Mouse (Mus musculus) megakaryocyte-erythroid progenitor cell, adult 5-6 weeks (primary cell): Measurements from ENCODE around the gene Atp8a2. TPM values are rescaled to one million over a fixed set of nuclear protein-coding genes. Genes with fewer than 3 reads are reported as not detected.

ENCODE experiments used
- ATAC-seq: replicated peaks from 2 replicates; pipeline ENCODE4 v1.8.0; 2016; ENCODE audit warnings: mild to moderate bottlenecking, inconsistent platforms; ENCODE audit not compliant: severe bottlenecking, poor library complexity, low FRiP score, low TSS enrichment
- total RNA-seq, 2 experiments: library from RNA; stranded (forward) in 1 of 2; stranded (reverse) in 1 of 2; fragments of 200-1000, 215-1000 nt in 1 of 2; fragments of >200 nt in 1 of 2; fragmentation: Nextera tagmentation in 1 of 2; gene quantifications; 2 replicates each; pipeline ENCODE4 v1.2.3; 2014 to 2017

Gene Atp8a2
- total RNA-seq, 2 experiments from 2014 or later: 3.3 TPM; not detected in 1

DNA sequence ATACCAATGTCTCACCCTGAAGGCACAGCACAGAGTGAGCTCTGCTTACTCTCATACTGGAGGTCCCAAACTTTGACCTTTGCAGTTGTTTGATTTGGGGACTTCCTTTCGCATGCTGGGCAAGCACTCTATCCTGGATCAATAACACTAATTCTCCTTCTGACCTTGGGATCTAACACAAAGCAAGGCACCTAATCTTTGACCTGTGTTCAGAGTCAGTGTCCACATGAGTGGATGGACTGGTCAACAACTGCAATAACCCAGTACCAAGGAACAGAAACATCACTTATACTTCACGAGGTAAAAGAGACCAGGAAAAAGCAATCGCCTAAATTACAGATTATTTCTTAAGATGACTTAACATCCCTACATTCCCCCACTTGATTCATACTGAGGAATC is 136.0 kb downstream of the Atp8a2 start:
- ATAC-seq: no peak

DNA sequence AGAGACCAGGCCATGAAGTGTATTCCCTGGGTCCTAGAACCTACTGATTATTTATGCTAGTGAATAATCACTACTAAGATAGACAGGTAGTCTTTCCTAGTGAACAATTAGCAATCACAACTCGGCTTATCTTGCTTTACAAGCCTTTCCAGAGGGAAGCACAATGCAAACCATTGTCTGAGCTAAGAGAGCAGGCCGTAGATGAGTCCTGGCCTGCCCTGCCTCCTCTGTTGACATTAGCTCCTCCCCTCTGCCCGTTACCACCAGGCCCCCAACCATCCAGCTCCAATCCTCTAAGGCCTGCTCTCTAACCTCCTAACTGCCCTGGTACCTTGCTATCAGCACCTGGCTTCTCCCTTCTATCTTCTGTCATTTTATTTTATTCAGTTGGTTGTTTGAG is 138.1 kb downstream of the Atp8a2 start:
- ATAC-seq: no peak

DNA sequence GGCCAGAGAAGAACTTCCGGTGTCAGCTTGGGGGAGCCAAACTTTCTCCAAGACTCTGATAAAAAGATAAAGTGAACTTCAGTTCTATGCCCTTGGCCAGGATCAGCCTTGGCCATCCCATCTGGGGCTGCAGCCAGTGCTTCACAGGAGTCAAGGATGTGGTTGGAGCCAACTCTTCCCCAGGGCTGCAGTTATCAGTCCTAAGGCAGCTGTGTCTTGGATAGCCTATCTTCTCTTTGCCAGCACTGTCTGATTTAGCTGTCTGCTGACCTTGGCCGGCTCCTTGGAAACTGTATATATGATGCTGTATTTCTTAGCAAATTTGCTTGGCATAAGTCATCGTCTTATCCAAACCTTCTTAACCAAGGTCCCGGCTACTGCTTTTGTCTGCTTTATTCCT is 141.7 kb downstream of the Atp8a2 start:
- ATAC-seq: peak; percentile 55

DNA sequence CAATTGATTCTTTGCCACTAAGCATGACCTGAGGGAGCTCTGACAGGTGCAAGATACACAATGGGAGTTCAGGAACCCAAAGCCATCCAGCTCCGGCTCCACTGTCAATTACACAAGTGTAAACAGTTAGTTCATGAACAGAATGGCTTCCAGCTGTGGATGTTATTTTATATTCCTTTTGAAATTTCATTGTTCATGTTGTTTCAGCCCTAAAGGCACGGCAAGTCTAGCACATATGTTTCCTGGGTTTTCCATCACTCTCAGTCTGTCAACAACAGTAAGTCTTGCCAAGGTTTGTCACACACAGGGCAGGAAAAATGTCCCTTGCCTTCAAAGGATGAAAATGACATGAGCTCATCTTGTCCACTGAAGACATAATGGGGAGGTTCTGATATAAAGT is 166.3 kb downstream of the Atp8a2 start:
- ATAC-seq: no peak

DNA sequence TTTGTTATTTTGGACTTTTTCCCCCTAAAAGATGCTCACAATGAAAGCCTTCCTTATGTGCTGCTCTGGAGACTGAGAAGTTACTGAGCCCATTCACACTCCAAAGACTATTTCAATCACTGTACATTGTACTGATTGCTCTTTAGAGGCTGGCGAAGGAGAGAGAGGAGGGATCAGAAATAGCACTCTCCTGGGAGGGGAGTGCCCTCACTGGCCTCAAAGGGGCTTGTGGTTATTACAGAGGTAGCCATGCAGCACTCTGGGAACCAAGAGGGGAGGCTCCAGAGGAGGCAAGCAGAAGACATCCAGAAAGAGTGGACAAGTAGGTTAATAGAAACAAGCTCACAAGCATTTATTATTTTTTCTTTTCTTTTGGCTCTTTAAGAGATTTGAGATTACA is 169.8 kb downstream of the Atp8a2 start:
- no peak for ATAC-seq

DNA sequence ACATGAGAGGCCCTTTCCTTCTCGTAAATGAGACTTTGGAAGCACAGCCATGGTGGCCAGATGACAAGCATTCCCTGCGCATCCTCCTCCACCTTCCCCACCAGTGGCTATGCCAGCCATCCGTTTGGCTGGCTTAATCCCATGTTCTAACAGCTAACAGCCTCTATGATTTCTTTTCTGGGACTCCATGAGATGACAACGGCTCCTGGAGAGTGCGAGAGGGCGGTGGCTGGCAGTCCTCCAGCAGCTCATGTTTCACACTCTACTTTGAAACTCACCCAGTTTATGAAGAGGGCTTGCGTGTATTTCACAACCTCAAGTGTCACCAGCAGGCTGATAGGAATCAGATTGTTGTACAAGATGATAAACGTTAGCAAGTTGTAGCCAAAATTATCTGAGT is 170.3 kb downstream of the Atp8a2 start:
- no peak for ATAC-seq

DNA sequence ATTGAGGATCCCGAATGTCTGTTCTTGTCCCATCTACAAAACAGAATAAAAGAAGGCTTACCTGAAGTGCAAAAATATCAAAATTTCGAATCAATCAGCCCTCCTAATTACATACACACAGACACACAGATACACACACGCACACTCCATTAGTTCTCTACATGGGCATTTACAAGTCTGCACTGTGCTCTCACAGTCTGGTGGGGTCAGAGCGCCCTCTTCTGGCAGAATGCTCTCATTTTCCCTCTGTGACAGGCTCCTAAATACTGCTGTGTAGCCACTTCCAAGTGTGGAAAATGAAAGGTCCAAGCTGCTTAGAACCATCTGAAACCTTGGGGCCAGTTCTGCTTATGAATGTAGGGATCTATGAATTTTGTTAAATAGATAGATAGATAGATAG is 181.1 kb downstream of the Atp8a2 start:
- peak; percentile 86 for ATAC-seq

DNA sequence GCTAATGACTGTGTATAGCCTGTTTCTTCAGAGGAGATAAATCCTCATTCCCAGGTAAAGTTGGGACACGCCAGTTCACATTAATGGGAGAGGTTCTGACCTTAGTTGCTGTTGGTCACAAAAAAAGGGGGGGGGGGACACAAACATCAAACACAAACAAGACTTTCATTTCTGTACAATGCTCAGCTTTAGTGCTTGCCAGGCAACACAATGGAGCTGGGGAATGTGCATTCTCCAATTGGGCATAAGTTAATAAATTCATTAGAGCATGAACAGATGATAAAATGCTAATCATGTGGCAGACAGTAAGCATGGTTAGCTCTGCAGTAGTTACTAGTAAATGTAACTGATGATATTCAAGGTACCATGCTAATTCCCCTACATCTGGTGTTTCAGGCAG is 195.2 kb downstream of the Atp8a2 start:
- no peak for ATAC-seq

DNA sequence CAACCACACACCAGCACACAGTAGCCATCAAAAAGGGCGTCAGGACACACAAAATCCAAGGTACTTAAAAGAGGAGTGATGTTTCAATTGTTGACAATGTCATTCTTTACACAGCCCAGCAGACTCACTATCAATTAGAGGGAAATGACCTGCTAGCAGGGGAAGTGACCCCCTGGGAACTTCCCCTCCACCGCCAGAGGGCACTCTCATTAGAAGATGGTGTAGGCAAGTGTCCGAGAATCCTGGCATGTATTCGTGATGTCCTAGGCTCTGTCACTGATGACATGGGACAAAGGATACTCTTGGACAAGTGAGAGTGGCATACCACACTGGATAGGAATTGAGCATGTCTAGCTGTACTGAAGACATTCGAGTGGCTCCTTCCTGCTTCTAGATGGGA is 208.1 kb downstream of the Atp8a2 start:
- ATAC-seq: no peak

DNA sequence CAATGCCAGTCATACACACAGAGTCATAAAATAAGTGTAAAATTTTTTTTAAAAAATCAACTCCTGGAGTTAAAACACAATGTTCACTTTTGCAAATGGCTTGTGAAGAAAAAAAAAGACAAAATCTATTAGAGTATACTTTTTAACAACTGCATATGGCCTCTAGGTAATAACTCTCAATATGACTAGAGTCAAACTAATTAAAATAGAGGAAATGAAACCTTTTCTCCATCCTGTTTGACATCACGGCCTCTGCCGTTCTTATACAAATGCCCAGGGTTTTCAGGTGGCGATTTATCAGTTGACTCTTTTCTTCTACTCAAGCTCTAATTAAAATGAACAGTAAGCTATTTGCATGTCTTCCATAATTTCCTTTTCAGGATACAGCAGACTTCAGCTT is 209.0 kb downstream of the Atp8a2 start:
- no peak for ATAC-seq

DNA sequence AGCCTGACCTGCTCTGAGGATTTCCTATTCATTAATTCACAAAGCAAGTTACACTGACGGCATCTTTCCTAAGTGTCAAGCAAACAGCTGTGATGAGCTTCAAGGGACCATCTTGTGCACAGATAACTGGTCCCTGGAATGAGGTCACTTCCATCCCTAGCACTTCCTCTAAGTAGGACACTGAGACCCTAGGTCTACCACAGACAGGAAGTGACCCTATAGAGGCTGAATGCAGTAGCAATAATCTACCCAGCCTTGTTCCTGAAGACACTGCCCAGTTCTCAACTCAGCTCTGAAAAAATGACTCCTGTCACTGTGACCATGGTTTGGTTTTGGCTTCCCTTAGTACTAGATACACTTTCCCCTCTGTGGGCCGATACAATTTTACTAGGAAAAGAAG is 219.0 kb downstream of the Atp8a2 start:
- ATAC-seq: no peak

DNA sequence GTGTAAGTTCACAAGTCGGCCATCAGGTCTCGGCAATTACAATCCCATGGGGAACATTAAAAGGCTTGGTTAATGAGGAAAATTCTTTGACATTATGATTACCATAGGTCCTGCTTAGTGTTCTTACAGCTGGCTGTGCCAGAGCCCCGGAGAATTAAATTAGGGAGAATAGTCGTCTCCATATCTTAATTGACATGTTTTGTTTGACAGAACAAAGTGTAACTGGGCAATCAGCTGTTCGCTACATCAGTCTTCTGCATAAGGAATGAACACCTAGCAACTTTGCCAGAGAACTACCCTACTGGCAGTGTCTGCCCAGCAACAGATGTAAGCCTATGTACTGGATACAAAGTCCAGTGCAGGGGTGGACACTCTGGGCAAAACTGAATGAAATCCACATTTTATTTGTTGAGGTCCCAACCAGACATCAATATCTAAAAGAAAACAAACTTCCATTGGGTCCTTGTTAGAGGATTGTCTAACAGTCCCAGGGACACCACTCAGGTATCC is 225.7 kb downstream of the Atp8a2 start:
- no peak for ATAC-seq

DNA sequence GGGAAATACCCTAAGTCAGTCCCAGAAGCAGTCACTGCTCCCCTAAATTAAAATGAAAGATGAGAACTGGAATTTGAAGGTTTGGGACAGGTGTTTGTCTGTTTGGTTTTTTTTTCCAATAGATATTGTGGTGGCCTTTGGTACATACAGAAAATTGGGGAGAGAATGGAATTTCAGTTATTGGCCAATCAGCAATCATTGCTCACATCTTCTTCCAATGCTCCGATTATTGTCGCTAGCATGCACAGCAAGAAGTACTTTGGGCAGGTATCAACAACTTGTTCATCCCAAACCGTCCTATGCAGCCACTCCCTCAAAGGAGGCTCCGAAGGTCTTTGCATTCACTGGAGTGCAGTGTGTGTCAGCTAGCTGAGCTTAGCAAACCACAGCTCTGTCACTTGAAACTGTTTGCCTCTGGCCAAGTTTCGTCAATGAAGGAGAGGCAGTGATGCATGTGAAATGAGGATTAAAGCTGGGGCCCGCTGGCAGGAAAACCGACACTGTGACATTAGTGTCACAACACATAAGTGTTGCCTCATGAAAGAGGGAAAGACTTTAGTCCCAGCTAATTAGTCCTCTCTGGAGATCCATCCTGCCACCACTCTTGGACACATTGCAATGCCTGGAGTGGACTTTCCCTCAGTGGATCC is 227.4 kb downstream of the Atp8a2 start:
- ATAC-seq: no peak

DNA sequence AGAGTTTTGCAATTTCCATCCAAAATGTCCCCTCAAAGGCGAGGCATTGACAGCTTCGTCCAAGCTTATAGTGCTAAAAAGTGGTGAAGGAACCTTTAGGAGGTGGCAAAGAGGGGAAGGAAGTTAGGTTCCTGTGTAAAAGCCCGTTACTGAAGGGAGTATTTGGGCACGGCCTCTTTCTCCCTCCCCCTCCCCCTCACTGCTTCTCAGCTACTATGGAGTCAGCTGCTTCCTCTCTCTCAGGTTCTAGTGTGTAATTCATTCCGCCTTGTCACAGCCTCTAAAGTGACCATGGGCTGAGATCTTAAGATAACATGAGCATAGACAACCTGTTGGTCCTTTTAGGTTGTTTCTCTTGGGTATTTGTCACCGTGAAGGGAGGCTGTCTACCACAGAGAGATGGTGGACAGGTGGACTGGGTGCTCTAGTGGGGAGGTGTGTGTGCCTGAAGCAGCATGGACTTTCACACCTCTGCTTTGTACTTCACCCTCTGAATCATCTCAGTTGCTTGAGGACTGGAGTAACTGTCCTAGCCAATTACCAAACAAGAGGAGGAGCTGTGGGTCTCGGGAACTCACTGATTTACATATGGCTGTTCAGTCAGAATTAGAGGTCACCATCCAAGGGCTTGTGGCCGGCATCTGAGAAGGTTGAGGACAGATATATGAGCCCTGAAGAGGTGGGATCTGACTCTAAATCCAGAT is 229.0 kb downstream of the Atp8a2 start:
- ATAC-seq: no peak

DNA sequence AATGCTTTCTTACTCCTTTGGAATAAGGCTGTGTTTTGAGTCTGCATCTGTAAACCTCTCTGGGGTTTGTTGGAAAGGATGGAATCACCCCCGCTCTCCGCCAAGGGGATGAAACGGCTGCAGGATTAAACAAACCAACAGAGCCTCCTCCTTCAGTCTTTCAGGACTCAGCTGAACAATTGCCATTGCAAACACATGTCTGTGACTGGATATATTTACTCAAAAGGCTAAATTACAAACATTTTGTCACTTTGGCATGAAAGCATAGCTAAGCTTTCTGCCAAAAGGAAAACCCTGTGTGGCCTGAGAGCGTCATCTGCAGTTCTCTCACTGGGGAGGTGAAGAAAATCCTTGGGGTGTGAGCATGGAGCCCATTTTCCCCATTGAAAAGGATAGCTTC is 230.0 kb downstream of the Atp8a2 start:
- no peak for ATAC-seq

DNA sequence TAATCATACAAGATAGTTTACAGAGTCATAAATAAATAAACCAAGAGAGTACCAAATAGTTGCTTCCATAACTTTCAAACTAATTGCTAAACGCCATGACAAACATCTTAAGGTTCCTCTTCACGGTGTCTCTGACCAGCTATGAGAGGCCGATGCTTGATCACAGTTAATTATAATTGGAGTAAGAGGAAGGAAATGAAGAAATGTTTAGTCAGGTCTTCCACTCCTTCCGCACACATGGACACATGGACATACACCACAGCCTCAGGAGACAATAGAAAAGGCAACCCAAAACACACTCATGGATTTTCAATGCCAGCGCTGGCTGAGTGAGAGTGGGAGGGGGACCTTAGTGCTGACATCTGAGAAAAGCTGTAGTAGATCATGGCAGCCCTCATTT is 232.4 kb downstream of the Atp8a2 start:
- ATAC-seq: no peak

DNA sequence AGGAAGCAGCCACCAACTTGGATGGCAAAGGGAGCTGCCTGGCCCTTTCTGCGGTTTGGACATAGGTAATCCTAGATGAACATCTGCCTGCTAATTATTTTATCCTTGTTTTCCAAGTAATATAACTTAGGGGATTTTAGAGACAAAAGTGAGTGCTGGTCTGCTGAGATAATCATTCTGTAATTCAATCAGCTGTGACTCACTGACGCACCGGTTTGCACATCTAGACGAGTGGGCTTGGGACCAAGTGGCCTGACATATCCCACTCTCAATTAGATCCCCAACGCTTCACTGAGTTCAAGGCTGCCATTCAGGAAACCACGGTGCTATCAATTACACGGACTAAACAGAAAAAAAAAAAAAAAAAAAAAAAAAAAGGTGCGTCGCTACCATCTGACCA is 236.0 kb downstream of the Atp8a2 start:
- ATAC-seq: no peak

DNA sequence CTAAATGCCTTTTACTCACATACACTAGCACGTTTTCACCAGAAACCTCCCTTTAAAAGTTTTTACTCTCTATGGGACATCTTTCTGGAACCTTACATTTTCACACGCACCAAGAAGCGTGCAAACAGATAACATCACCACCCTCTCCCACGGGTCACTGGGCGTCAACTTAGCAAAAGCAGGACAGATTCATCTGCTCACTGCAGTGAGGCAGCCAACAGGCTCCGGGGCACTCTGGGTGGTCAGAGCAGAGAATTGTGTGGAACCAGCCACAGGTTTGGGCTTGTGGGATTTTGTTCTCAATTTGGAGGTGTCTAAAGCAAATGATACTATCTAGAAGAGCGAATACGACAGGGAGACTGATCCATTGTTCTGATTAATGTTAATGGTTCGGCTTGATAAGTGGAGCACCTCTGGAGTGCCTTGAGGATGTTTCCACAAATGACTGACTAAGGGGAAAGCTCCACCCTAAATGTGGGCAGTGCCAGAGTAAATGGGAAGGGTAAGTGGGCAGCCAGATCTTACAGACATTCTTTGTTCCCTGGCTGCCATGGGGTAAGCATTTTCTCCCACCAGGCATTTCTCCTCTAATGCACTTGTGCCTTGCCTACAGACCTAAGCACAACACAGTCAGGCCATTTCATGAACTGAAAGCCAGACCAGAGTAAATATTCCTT is 236.6 kb downstream of the Atp8a2 start:
- no peak for ATAC-seq

DNA sequence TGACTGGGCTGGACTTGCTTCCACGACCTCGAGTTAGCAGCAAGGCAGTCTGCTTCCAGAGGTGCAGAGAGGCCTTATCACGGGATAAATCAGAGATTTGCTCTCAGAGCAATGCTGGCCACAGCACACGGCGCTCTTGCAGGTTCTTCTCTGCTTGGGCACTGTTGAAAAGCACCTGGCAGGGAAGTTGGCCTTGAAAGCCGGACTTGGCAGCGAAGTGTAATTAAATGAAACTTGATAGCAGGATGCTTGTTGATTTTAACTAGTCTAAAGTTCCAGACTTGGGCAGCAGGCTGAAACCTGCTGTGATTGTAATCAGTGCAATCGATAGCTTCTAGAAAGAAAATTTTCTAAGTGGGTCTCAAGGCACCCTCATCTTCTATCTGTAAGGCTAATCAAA is 237.3 kb downstream of the Atp8a2 start:
- no peak for ATAC-seq

DNA sequence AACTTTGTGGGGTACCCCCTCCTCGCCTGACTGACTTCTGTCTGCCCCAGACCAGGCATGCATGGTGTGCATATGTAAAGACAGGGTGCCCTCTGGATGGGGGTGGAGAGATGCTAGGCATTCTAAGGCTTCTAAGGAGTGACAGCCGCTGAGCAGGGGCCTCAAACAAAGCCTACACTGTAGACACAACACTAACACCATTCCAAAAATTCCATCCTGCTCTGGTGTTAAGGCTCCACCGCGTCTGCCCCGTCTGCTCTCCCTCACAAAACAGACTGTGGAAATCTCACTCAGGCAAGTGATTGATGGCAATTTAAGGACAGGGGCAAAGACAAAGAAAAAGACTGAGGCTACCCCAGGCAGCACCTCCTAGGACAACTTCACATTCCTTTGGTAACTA is 247.0 kb downstream of the Atp8a2 start:
- no peak for ATAC-seq
